Mouse (Mus musculus): ENCODE measurements around the gene Syt16. TPM values are rescaled to one million over a fixed set of nuclear protein-coding genes. Genes with fewer than 3 reads are reported as not detected.

The Syt16 gene
- polyA plus RNA-seq (2015; fragmentation: Nextera tagmentation; extraction: Ambion mirVana) = 71.3 and 81.7 TPM in 2 replicates

DNA sequence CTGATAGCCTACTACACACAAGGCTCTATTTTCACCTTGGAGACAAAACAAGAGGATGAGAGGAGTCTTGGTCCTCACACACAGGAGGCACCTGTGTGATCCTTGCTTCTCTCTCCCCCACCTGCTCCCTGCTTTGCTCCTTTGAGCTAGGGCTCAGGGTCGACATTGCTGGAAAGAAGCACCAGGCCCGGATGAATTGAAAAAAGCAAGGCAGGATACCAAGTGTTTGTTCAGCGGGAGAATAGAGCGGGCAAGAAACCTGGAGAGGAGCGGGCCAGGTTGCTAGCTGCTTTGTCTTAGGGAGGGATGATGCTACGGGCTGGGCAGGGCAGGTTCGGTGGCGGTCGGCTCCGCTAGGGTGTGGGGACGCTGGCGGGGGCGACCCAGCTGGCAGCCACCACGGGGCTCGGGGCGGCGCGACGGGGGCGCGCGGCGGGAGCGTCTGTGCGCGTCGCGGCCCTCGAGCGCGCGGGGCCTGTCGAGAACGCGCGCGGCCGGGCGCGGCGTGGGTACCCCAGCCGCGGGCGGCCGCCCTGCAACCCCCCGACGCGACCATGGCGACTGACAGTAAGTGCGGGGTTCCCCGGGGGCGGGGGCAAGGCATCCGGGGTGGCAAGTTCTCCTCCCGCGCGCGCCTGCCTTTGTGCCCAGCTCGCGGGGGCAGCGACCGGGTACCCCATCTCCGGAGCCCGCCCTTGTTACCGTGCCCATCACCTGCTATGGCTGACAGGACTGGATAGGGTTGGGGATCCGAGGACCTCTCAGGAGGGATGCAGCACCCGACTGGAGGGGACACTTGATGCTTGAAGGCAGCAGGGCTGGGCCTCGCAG, at the start of gene Syt16:
Syt16 (plus strand) TSS at position 365 of the 831 bp plus-strand sequence.
- Histone ChIP-seq H3K36me3 (no peaks in the 10 kb centered on the region), H3K9me3 (no peaks in the 10 kb centered on the region), H3K4me3 (peak within 1 kb of the TSS; percentile 58), H3K4me1 (replicated peaks) (peaks cover 26% of the 10 kb centered on the region), H3K9ac (peak within 1 kb of the TSS; percentile 69), H3K27me3 (no peaks in the 10 kb centered on the region), H3K27ac (replicated peaks) (peak within 1 kb of the TSS; percentile 85), H3K4me2 (peak within 1 kb of the TSS; percentile 68)
- 2% methylated on average over 24 of the region's 67 CpGs for WGBS
- ATAC-seq (ENCODE audit: low FRiP score, low read depth) = peak; percentile 86

DNA sequence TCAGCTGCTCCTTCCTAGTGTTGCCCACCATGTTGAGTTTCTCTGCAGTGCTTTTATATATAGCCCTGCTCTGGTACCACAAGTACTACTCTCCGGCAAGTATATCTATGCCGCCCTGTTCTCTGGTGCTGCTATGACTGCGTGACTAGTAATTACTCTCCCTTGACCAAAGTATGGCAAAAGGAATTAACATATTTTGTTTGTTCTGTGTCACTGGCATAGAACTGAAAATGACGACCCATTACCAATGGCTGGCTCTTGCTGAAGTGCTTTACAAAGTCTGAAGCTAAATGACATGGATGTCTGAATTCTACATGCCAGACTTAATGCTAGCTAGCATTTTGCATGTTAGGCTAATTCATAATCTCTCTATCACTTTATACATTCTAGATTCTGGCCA, 49.0 kb upstream of the Syt16 start:
- no peak for ATAC-seq (ENCODE audit: low FRiP score, low read depth)
- no peaks in the 10 kb centered on the region for H3K9me3 ChIP-seq
- H3K4me2 ChIP-seq = no peak overlapping the region
- no peak overlapping the region for H3K4me3 ChIP-seq
- peaks cover 22% of the 10 kb centered on the region for H3K4me1 ChIP-seq (replicated peaks)
- no peak overlapping the region for H3K9ac ChIP-seq
- peaks cover 18% of the 10 kb centered on the region for H3K36me3 ChIP-seq
- H3K27me3 ChIP-seq = no peaks in the 10 kb centered on the region
- no peak overlapping the region for H3K27ac ChIP-seq (replicated peaks)
- 90% methylated on average over 4 of the region's 4 CpGs for WGBS

DNA sequence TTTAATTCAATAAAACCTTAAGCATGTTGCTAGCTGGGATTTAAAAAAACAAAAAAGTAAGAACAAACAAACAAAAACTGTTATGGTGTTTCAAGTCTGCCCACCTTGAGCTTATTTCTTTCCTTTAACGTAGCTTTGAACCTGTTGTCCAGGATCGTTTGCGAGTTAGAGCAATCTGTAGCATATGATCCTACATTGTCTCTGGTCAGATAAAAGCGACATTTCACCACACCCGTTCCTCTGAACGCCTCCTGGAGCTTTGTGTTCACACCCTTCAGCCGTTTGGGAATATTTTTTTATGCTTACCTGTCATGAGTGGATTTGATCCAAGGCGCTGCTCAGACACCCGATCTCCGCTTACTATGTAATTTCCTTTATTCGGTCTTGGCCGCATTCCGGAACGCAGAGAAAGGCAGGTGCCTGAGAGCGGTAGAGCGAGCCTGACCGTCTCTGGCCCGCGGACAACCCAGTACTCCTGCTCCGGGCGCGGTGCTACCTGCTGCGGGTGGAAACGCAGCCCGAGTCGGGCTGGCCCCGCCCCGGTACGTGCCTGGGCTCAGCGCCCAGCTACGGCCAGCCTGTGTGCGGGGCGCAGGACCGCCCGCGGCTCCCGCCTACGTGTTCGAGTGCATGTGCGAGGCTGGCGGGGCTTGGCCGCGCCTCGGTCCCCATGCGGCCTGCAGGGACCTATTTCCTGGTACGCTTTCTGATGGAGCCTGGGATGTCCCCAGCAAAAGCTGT, 48.0 kb upstream of the Syt16 start:
- Histone ChIP-seq H3K4me3 (peak overlapping the region; percentile 44), H3K9me3 (no peaks in the 10 kb centered on the region), H3K4me1 (replicated peaks) (peaks cover 23% of the 10 kb centered on the region), H3K27me3 (no peaks in the 10 kb centered on the region), H3K27ac (replicated peaks) (peak overlapping the region; percentile 1; the same call in 1 of the 2 replicates), H3K36me3 (peaks cover 9% of the 10 kb centered on the region), H3K9ac (peak overlapping the region; percentile 59), H3K4me2 (peak overlapping the region; percentile 79)
- 4% methylated on average over 46 of the region's 46 CpGs for WGBS
- peak; percentile 90 for ATAC-seq (ENCODE audit: low FRiP score, low read depth)

DNA sequence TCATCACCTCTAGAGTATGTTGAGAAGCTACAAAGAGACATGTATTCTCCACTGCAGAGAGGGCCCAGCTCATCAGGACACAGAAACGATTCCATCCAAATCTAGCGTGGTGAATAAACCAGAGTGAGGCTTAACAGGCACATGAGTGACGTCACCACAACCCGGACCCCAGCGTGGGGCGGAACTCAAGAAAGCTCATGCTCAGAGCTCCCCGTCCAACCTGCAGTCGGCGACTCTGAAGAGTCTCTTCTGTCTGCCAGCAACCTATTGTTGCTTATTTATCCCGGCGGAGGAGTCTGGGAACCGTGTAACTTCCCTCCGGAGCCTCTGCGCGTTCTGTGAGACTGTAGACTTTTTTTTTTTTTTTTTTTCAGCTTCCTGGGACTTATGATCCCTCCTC, 44.6 kb upstream of the Syt16 start:
- WGBS = 5% methylated on average over 15 of the region's 15 CpGs
- H3K27ac ChIP-seq (replicated peaks) = no peak overlapping the region
- ATAC-seq (ENCODE audit: low FRiP score, low read depth) = no peak

DNA sequence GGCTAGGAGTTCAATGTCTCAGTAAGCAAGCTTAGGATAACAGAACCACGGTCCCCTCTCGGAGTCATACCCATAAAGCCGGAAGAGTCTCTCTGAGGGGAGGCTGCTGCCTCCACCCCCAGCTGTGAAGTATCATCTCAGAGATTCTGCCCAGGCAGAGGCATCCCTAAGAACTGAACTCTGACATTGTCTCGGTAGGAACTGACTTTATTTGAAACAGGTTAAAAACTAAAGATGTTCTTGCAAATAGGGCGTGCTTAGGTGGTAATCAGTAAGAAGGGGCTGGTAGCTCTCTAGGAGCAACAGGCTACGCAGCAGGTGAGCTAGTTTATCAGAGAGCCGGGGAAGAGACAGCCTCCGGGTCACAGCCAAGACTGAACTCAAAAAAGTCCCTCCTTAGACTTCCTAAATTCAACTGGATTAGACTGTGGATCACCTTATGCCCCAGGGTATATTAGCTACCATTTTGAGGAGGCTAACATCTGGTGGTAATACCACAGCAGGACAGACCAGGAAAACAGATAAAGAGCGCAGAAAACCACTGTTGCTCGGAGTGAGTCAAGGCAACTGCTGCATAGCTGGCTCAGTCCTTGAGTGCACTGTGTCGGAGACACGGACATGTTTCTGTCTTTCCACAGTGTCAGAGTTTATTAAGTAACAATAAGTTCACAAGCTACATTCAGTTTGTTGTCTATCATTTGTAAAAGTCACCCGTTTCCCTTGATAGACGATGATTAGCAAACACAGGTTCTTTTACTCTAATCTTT, 43.9 kb upstream of the Syt16 start:
- Histone ChIP-seq H3K4me3 (peak overlapping the region; percentile 31), H3K27ac (replicated peaks) (no peak overlapping the region), H3K36me3 (no peaks in the 10 kb centered on the region), H3K9ac (peak overlapping the region; percentile 21; the same call in 1 of the 2 replicates), H3K4me1 (replicated peaks) (peaks cover 23% of the 10 kb centered on the region), H3K9me3 (no peaks in the 10 kb centered on the region), H3K4me2 (peak overlapping the region; percentile 60), H3K27me3 (no peaks in the 10 kb centered on the region)
- ATAC-seq (ENCODE audit: low FRiP score, low read depth) = no peak
- 51% methylated on average over 14 of the region's 14 CpGs for WGBS

More for the DNA sequence above, 44.6 kb upstream of the Syt16 start:
- peak overlapping the region; percentile 60 for H3K4me2 ChIP-seq
- no peaks in the 10 kb centered on the region for H3K9me3 ChIP-seq
- H3K4me3 ChIP-seq = peak overlapping the region; percentile 31
- peaks cover 23% of the 10 kb centered on the region for H3K4me1 ChIP-seq (replicated peaks)
- no peaks in the 10 kb centered on the region for H3K27me3 ChIP-seq
- peak overlapping the region; percentile 21; the same call in 1 of the 2 replicates for H3K9ac ChIP-seq
- no peaks in the 10 kb centered on the region; the same call in 1 of the 2 replicates for H3K36me3 ChIP-seq

DNA sequence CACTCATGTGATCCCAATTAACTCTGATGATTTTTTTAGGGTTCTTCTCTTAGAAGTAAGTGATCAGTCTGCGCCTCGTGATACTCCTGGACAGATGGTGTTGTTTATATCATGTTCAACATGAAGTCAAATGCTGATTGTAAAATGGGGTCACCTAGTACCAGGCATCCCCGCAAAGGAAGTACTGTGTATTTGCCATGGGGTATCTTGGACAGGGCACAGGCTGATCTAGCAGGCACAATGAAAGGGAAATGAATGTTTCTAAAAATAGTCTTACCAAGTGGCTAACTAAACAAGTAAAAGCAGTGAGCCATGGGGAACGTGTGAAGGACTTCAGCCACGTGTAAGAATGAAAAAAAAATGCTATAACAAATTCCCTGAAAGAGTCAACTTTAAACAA, 42.7 kb upstream of the Syt16 start:
- no peaks in the 10 kb centered on the region for H3K27me3 ChIP-seq
- H3K36me3 ChIP-seq = no peaks in the 10 kb centered on the region
- H3K27ac ChIP-seq (replicated peaks) = no peak overlapping the region
- WGBS = 82% methylated on average over 5 of the region's 5 CpGs
- no peak for ATAC-seq (ENCODE audit: low FRiP score, low read depth)
- H3K4me2 ChIP-seq = no peak overlapping the region
- peaks cover 13% of the 10 kb centered on the region for H3K4me1 ChIP-seq (replicated peaks)
- no peak overlapping the region for H3K4me3 ChIP-seq
- H3K9ac ChIP-seq = no peak overlapping the region
- H3K9me3 ChIP-seq = no peaks in the 10 kb centered on the region

DNA sequence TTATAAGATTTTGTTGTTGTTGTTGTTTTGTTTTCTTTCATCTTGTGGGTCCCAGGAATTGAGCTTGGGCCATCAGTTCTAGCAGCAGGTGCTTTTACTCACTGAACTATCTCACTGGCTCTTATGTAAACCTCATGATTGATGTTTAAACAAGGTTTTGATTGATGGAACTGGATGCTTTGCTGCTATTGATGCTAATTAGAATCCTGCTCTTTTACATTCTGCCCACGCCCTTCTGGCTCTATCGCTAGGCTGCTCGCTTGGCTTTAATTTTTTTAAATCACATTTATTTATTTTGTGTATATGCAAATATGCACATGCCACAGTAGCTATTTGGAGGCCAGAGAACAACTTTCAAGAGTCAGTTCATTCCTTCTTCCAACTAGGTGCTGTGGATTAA, 39.8 kb upstream of the Syt16 start:
- H3K4me1 ChIP-seq (replicated peaks) = peaks cover 9% of the 10 kb centered on the region
- H3K27me3 ChIP-seq = no peaks in the 10 kb centered on the region
- no peak overlapping the region for H3K27ac ChIP-seq (replicated peaks)
- no peak overlapping the region for H3K9ac ChIP-seq
- no peak overlapping the region for H3K4me2 ChIP-seq
- H3K9me3 ChIP-seq = no peaks in the 10 kb centered on the region
- WGBS = 78% methylated on average over 3 of the region's 3 CpGs
- H3K36me3 ChIP-seq = no peaks in the 10 kb centered on the region
- ATAC-seq (ENCODE audit: low FRiP score, low read depth) = no peak
- no peak overlapping the region for H3K4me3 ChIP-seq

DNA sequence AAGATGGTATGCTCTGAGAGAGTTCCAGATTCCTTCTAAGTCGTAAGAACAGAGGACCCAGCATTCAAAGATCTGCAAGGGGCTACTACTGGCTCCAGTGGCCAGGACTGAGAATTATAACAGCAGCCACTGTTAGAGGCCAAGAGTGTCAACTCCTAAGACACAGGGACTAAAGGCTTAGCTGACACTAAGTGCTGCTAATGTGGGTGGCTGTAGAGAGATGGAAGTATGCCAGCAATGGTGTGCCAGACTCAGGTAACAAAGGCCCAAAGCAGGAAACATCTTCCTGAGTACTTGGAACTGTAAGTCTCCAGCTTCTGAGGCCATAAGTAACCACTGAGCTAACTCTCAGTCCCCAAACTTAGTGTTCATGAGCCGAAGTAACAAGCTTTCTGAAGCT, 38.6 kb upstream of the Syt16 start:
- Histone ChIP-seq H3K9ac (no peak overlapping the region), H3K27me3 (no peaks in the 10 kb centered on the region), H3K27ac (replicated peaks) (no peak overlapping the region), H3K4me3 (no peak overlapping the region), H3K36me3 (no peaks in the 10 kb centered on the region), H3K4me2 (no peak overlapping the region), H3K4me1 (replicated peaks) (no peaks in the 10 kb centered on the region), H3K9me3 (no peaks in the 10 kb centered on the region)
- ATAC-seq (ENCODE audit: low FRiP score, low read depth) = no peak
- WGBS = 82% methylated on average over 2 of the region's 2 CpGs

DNA sequence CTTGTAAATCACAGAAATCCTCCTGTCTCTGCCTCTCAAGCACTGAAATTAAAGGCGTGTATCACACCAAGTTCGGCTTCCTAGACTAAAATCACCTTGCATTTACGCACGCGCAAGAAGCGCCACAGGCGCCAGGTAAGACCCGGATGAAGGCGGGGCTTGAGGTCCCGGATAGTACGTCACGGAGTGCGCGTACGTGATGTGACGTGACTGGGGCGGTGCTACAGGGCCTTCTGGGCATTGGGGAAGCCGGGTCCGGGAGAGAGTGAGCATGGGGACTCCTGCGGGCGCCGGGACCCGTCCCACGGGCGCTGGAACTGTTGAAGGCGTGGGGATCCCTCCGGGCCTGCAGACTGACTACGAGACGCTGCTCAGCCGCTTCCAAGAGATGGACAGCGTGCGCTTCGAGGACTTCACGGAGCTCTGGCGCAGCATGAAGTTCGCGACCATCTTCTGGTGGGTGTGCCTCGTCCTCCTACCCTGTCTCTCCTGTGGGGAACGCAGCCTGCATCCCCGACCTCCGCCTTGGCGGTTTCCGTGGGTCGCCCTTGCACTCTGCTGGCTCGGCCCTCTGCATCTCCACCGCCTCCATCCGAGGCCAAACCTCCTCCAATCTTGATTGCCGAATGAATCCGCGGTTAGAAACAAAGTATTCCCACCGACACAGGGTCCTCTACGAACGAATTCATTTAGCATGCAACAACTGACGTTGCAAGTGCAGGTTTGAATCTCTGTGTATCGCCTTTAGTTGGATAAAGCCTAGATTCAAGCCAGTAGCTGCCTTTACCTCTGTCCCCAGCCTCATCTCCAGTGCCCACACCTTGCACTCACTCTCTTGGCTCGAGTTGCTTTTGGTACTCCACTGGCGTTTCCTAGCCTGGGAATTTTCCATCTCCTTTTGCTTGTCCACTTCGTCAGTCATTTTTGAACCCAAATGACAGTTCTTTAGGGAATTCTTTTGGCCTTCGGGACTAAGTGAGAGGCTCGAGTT, 32.9 kb upstream of the Syt16 start, which contains the start of gene Snapc1:
Snapc1 (plus strand) TSS at position 191 of the 991 bp plus-strand sequence.
- Histone ChIP-seq H3K9ac (peak within 1 kb of the TSS; percentile 76), H3K4me3 (peak within 1 kb of the TSS; percentile 85), H3K27me3 (no peaks in the 10 kb centered on the region), H3K9me3 (no peaks in the 10 kb centered on the region), H3K36me3 (peaks cover 19% of the 10 kb centered on the region), H3K4me2 (peak within 1 kb of the TSS; percentile 62), H3K27ac (replicated peaks) (peak within 1 kb of the TSS; percentile 82), H3K4me1 (replicated peaks) (peaks cover 16% of the 10 kb centered on the region)
- 1% methylated on average over 60 of the region's 60 CpGs for WGBS
- ATAC-seq (ENCODE audit: low FRiP score, low read depth) = peak; percentile 100

DNA sequence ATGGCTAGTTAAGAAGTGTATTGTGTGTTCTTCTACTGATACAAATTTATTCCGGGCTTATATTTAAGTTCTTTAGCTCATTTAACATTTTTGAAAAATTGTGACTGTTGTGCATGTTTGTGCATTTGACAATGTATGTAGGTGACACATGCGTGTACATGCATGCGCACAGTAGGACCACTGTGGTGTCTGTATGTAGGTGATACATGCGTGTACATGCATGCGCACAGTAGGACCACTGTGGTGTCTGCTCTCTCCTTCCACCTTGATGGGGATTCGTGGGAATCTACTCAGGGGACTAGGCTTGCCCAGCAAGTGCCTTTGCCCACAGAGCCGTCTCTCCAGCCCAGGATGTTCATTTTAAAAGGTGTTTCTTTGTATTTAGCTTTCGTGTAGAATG, 28.3 kb upstream of the Syt16 start:
- H3K36me3 ChIP-seq = peaks cover 58% of the 10 kb centered on the region
- 96% methylated on average over 8 of the region's 8 CpGs for WGBS
- no peak overlapping the region for H3K27ac ChIP-seq (replicated peaks)
- no peak overlapping the region for H3K9ac ChIP-seq
- no peak overlapping the region for H3K4me3 ChIP-seq
- no peaks in the 10 kb centered on the region for H3K9me3 ChIP-seq
- H3K4me1 ChIP-seq (replicated peaks) = peaks cover 16% of the 10 kb centered on the region
- H3K4me2 ChIP-seq = no peak overlapping the region
- ATAC-seq (ENCODE audit: low FRiP score, low read depth) = no peak
- H3K27me3 ChIP-seq = no peaks in the 10 kb centered on the region

DNA sequence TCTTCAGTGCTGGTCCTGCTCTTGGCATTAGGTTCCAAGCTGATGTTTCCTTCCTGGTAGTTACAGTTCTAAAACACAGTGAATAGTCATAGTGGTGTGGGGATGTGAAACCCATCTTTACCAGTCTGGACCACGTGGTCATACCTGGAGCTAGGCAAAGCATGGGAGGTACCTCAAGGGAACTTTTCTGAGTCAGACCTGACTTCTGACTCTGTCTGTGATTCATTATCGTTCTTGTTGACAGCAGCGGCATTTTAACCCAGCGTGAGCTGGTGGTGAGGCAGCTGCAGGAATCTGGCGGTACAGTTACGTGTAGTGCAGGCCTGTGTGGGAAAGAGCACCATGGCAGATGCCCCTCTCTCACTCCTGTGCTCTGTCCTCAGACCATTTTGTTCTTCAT, 22.9 kb upstream of the Syt16 start:
- H3K4me2 ChIP-seq = no peak overlapping the region
- no peak overlapping the region for H3K27ac ChIP-seq (replicated peaks)
- H3K27me3 ChIP-seq = no peaks in the 10 kb centered on the region
- 94% methylated on average over 6 of the region's 6 CpGs for WGBS
- no peak overlapping the region for H3K4me3 ChIP-seq
- H3K9me3 ChIP-seq = no peaks in the 10 kb centered on the region
- H3K4me1 ChIP-seq (replicated peaks) = no peaks in the 10 kb centered on the region
- peaks cover 82% of the 10 kb centered on the region for H3K36me3 ChIP-seq
- H3K9ac ChIP-seq = no peak overlapping the region
- no peak for ATAC-seq (ENCODE audit: low FRiP score, low read depth)

All from hindbrain, embryonic 15.5 days (tissue).